Mouse (Mus musculus) monocyte, adult 5-6 weeks (primary cell): ENCODE data around the gene Ssbp1. TPM values are rescaled to one million over a fixed set of nuclear protein-coding genes. Genes with fewer than 3 reads are reported as not detected.

Source experiments
- ATAC-seq: fragments of 153-309, 156-312 bp; replicated peaks from 2 replicates; pipeline ENCODE4 v1.8.0; 2017; ENCODE audit warnings: mild to moderate bottlenecking; ENCODE audit not compliant: low TSS enrichment, insufficient number of reproducible peaks, severe bottlenecking, poor library complexity, low FRiP score
- total RNA-seq: library from RNA; stranded (forward); fragments of 200-1000, 200-491, 200-594 nt; gene quantifications from 3 replicates; pipeline ENCODE4 v1.2.3, GENCODE M21; 2017

The Ssbp1 gene
- total RNA-seq, 1 experiment from 2014 or later = 47.2 TPM

DNA sequence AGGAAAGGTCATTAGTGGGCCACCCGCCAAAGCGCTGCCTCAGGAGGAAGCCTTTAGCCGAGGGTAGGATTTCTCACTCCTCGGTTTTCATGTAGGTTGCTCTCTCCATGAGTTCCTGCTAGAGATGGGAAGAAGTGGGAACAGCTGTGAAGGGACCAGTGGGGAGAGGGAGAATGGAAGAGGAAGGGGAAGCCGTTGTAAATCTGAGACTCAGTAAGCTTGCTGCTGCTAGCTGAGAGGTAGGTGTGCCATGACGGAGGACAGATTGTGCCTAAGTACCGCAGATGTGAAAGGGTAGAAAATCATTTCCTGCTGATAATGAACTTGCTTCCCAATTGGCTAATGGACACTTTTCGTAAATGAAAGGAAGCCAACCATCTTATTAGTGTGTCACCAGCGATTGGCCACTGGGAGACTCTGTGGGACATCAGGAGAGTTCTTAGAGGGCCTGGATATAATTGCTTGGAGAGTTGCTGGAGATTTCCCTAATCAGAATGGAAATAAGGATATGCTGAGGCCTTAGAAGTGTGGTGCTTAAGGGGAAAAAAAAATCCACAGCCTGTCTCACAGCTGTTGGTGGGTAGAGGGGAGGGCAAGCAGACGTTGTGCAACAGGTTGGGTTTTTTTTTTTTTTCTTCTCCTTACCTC is 27.7 kb upstream of the Ssbp1 start:
- no peak for ATAC-seq

GRCm38 (mm10) chr6:40448626-40449025 is 22.5 kb upstream of the Ssbp1 start:
- no peak for ATAC-seq

- ATAC-seq = no peak
These were observed 16.6 kb upstream of the Ssbp1 start for GRCm38 (mm10) chr6:40454436-40455041.

DNA sequence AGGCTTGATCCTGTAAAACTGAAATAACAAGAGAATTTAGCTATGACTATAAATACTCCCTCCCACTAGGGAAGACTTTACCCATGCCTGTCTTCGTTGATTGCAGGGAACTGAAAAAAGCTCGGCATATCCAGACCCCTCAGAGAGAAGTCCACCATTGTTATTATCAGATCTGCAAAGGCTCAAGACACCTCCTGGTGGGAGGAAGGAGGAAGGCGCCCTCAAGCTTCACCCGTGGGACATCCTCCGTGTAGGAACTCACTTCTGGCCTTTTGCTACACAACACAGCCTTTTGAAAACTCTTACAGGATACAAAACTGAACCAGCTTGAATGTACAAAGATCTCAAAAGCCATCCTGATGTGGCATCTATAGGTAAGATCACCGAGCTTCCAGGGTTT is 5.4 kb upstream of the Ssbp1 start:
- no peak for ATAC-seq

- no peak for ATAC-seq
These were observed 513 bp downstream of the Ssbp1 start for GRCm38 (mm10) chr6:40471720-40472010.

GRCm38 (mm10) chr6:40476132-40476531 is 5.0 kb downstream of the Ssbp1 start:
- ATAC-seq = no peak

- ATAC-seq = no peak
These were observed 8.6 kb downstream of the Ssbp1 start for GRCm38 (mm10) chr6:40479705-40480104.

- ATAC-seq = no peak
These were observed 11.2 kb downstream of the Ssbp1 start for GRCm38 (mm10) chr6:40482318-40482717.

GRCm38 (mm10) chr6:40490933-40491332 is 19.8 kb downstream of the Ssbp1 start, which contains the start of gene Tas2r137:
TSS of gene Tas2r137 (plus strand) at chr6:40491233.
- no peak for ATAC-seq

GRCm38 (mm10) chr6:40493229-40493628 is 22.1 kb downstream of the Ssbp1 start, which contains the start of gene Tas2r108:
TSS of gene Tas2r108 (plus strand) at chr6:40493529.
- no peak for ATAC-seq

- no peak for ATAC-seq
These were observed 48.3 kb downstream of the Ssbp1 start, which contains the start of gene Prss37 for GRCm38 (mm10) chr6:40519408-40519807. TSS of gene Prss37 (minus strand) at chr6:40519508.

Other genes with a start within 250 kb of the Ssbp1 start
- gene Agk, start 146.2 kb upstream of the Ssbp1 start, total RNA-seq = 12.5 to 16.8 TPM (median 12.7 TPM) in 3 replicates
- gene E330009J07Rik, start 35.2 kb upstream of the Ssbp1 start, total RNA-seq = 6.1 to 9.0 TPM (median 8.2 TPM) in 3 replicates
- gene Wee2, start 32.3 kb upstream of the Ssbp1 start, total RNA-seq = 0.19 TPM in 1 of 3 replicates, not detected in the others
- not detected in 3 replicates for gene Tas2r137, start 19.9 kb downstream of the Ssbp1 start, total RNA-seq
- gene Tas2r108, start 22.2 kb downstream of the Ssbp1 start, total RNA-seq = not detected in 3 replicates
- not detected in 3 replicates for gene Prss37, start 48.2 kb downstream of the Ssbp1 start, total RNA-seq
- gene Olfr461, start 83.7 kb downstream of the Ssbp1 start, total RNA-seq = not detected in 3 replicates
- 0.57 TPM in 1 of 3 replicates, not detected in the others for gene Olfr460, start 98.1 kb downstream of the Ssbp1 start, total RNA-seq
- gene Clec5a, start 114.5 kb downstream of the Ssbp1 start, total RNA-seq = 0.19 to 1.5 TPM (median 0.67 TPM) in 3 replicates
- gene Tas2r138, start 142.0 kb downstream of the Ssbp1 start, total RNA-seq = not detected in 3 replicates
- gene Mgam, start 157.5 kb downstream of the Ssbp1 start, total RNA-seq = not detected in 3 replicates